Mouse (Mus musculus): ENCODE data around the gene Epp13.
"Not testable (repeated sequence)": the region's sequence is repeated elsewhere in the genome, so short reads cannot be mapped to it uniquely, and the experiment has no call there.

The Epp13 gene

GRCm38 (mm10) chr7:6285366-6285765, 32.9 kb downstream of the Epp13 start:
- DNase-seq (ENCODE audit: low spot score in 2 of 2) = no peak

GRCm38 (mm10) chr7:6285842-6286705, 33.6 kb downstream of the Epp13 start, which contains the start of gene Zfp667:
Zfp667 (plus strand) TSS chr7:6286579.
- DNase-seq (ENCODE audit: low spot score in 2 of 2) = peak; percentile 99 to 100

GRCm38 (mm10) chr7:6286921-6287531, 34.5 kb downstream of the Epp13 start:
- peak; percentile 29 to 34 for DNase-seq (ENCODE audit: low spot score in 2 of 2)

- DNase-seq (ENCODE audit: low spot score in 2 of 2) = not testable (repeated sequence)
Measured at GRCm38 (mm10) chr7:6291121-6291520, 38.6 kb downstream of the Epp13 start.

- DNase-seq (ENCODE audit: low spot score in 2 of 2) = not testable (repeated sequence)
Measured at GRCm38 (mm10) chr7:6300796-6301195, 48.3 kb downstream of the Epp13 start.

GRCm38 (mm10) chr7:6330458-6331232, 78.1 kb downstream of the Epp13 start:
- no peak for DNase-seq (ENCODE audit: low spot score in 2 of 2)

- DNase-seq (ENCODE audit: low spot score in 2 of 2) = peak; percentile 75
Measured at GRCm38 (mm10) chr7:6331233-6331956, 78.9 kb downstream of the Epp13 start, which contains the start of gene Zfp583. Zfp583 (minus strand) TSS chr7:6331285.
